Mouse (Mus musculus): ENCODE measurements around the gene Me1.

Me1 gene

DNA sequence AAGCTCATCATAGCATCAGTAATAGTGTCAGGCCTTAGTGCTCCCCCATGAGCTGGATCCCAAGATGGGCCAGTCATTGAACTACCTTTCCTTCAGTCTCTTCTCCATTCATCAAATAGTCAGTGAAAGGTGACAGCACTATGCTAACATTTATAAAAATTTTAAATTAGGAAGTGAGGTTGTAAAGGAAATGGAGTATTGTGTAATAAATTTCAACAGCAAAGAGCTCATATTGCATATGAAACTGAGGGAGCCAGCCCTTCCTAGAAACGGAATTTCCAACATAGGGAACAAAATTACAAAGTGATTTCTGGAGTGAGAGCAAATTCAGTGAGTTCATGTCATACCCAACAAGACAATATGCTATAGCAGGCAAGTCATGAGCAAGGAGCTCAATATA is 151.2 kb downstream of the Me1 start:
- DNase-seq (ENCODE audit: low read depth, low spot score): no peak

DNA sequence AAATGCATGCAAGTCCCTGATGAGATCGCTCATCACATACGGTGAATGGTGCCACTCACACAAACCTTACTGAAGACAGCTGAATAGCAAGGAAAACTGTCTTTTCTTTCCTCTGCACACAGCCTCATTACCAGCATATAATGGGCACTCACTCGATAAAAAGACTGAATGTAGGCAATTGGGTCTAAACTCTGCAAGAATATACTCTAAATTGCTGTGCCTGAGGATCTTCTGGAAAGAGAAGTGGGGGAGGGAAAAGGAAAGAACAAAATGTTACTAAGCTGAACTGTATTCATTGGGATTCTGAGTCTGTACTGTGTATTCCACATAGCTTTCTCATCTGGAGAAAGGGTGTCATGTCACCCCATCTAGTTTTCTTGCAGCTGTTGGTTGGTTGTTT is 152.3 kb downstream of the Me1 start:
- DNase-seq (ENCODE audit: low read depth, low spot score): no peak

DNA sequence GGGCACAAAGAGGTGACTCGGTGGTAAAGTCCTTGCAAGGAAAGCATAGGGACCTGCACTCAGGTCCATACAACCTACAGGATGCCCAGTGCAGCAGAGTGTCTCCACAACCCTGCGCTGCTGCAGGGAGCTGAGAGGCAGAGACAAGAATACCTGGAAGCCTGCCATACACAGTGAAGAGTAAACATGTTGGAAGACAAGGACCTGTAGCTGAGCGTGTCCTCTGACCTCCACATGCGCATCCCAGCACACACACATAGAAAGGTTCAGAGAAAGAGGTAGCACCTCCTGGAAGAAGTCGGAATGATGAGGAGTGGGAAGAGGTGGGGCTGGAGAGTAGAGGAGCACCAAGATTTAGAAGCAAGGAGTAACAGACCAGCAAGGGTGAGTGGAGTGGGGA is 161.7 kb downstream of the Me1 start:
- DNase-seq (ENCODE audit: low read depth, low spot score): no peak
